Mouse (Mus musculus) midbrain, embryonic 10.5 days (tissue): Measurements from ENCODE around the gene Celf2. TPM values are rescaled to one million over a fixed set of nuclear protein-coding genes. Genes with fewer than 3 reads are reported as not detected.
A peak's percentile ranks its signal among the peaks of the same experiment; 100 is the strongest.

Experiments
- DNase-seq: peaks from one replicate; pipeline ENCODE4 v3.0.0-alpha.2; 2017; ENCODE audit warnings: low spot score
- H3K27ac ChIP-seq: fragments of 300-500 bp; sonication (generic); replicated peaks from 2 replicates; pipeline ENCODE4 v1.5.1; 2016; ENCODE audit warnings: mild to moderate bottlenecking
- H3K27me3 ChIP-seq: fragments of 300-500 bp; sonication (generic); 2 replicates; pipeline ENCODE4 v1.6.1; 2016; ENCODE audit warnings: low read depth, mild to moderate bottlenecking; ENCODE audit not compliant: poor library complexity, severe bottlenecking
- H3K36me3 ChIP-seq: fragments of 300-500 bp; sonication (generic); 2 replicates; pipeline ENCODE4 v1.6.1; 2016; ENCODE audit warnings: mild to moderate bottlenecking, moderate library complexity
- H3K4me1 ChIP-seq: fragments of 300-500 bp; sonication (generic); 2 replicates; pipeline ENCODE4 v1.6.1; 2016
- H3K4me3 ChIP-seq: fragments of 300-500 bp; sonication (generic); 2 replicates; pipeline ENCODE4 v1.5.1; 2016; ENCODE audit warnings: mild to moderate bottlenecking, moderate library complexity
- H3K9me3 ChIP-seq: fragments of 300-500 bp; sonication (generic); replicated peaks from 2 replicates; pipeline ENCODE4 v1.6.1; 2016; ENCODE audit warnings: mild to moderate bottlenecking
- WGBS: fragments of 180-500 bp; shearing (Covaris S2); methylation state at CpG from one replicate; pipeline ENCODE4 v1.1.7; 2016; 5-methylcytosine and 5-hydroxymethylcytosine counted together
- polyA plus RNA-seq: library from polyadenylated mRNA; unstranded; fragments of >200 nt; fragmentation: Nextera tagmentation; extraction: Ambion mirVana; gene quantifications from 2 replicates; pipeline ENCODE4 v1.2.1, GENCODE M21; 2016

Gene Celf2
- polyA plus RNA-seq, 1 experiment from 2014 or later: 63.6 TPM

DNA sequence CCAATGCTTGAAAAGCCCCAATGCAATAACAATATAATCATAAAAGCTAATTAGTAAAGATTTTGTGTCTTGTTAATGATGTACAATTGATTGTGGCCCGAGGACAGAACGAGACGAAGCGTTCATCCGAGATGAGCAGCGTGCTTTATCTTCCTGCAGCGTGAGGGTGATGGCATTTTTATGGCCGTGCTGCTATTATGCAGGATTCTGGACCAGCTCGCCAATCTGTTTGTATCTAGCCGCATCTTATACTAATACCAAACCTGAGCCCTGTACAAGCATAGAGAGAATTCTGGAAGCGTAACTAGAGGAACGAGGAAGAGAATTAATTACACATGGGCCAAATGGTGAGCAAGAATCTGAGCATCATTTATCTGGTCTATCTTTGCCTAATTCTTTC lies 576.2 kb downstream of the Celf2 start:
- Histone ChIP-seq H3K27ac (no peak overlapping the region), H3K4me3 (no peak overlapping the region), H3K9me3 (no peaks in the 10 kb centered on the region), H3K27me3 (no peaks in the 10 kb centered on the region), H3K4me1 (no peaks in the 10 kb centered on the region), H3K36me3 (no peaks in the 10 kb centered on the region)
- 93% methylated on average over 12 of the region's 12 CpGs for WGBS
- no peak for DNase-seq

DNA sequence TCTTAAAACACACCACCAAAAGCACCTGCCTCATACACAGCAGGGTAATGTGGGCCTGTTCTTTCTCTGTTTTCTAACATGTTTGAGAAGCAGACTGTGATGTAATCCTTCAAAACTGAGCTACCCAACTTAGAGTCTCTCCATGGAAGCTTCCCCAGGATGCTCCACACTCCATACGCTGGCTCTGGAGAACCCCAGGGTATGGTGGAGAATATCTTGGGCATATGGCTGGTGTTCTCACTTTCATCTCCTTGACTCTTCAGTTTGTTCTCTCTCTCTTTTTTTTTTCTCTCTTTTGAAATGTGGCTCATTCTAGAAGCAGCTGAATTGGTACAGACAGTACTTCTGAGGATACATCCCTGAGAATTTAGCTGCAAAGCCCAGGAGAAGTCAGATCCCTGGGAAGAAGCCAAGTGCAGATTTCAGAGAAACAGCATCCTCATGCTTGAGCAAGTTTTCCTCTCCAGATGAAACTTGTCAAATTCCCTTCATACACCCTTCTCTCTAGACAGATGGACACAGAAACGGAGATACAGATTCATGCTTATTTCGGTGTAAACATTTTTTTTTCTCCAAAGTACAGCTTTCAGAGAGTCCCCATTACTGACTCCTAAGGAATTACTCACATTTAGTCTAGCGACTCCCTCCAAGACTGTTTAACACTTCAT lies 581.5 kb downstream of the Celf2 start:
- no peaks in the 10 kb centered on the region for H3K9me3 ChIP-seq
- H3K27me3 ChIP-seq: no peaks in the 10 kb centered on the region
- WGBS: 94% methylated on average over 4 of the region's 4 CpGs
- H3K4me3 ChIP-seq: no peak overlapping the region
- H3K36me3 ChIP-seq: no peaks in the 10 kb centered on the region
- no peak for DNase-seq
- no peak overlapping the region for H3K27ac ChIP-seq
- peaks cover 11% of the 10 kb centered on the region; the same call in 1 of the 2 replicates for H3K4me1 ChIP-seq

DNA sequence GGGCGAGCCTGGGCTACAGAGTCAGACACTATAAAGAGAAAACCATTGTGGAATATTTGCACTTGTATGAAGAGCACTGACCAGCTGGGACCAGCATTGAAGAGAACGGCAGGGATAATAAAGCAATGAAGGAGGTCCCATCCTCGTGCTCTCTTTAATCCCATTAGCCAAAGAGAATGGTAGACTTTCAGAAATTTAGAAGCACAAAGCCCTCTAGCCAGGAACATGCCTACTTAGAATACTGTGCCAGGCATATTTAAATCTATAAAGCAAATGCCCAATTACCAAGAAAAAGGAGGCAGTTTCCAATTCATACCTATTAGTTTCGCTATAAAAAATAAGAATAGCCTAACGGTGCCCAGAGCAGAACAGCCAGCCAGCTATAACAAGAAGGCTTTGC lies 583.9 kb downstream of the Celf2 start:
- DNase-seq: no peak
- no peaks in the 10 kb centered on the region for H3K9me3 ChIP-seq
- 62% methylated on average over 5 of the region's 5 CpGs for WGBS
- H3K27ac ChIP-seq: no peak overlapping the region
- H3K36me3 ChIP-seq: no peaks in the 10 kb centered on the region
- no peak overlapping the region for H3K4me3 ChIP-seq
- peaks cover 11% of the 10 kb centered on the region; the same call in 1 of the 2 replicates for H3K4me1 ChIP-seq
- no peaks in the 10 kb centered on the region for H3K27me3 ChIP-seq

DNA sequence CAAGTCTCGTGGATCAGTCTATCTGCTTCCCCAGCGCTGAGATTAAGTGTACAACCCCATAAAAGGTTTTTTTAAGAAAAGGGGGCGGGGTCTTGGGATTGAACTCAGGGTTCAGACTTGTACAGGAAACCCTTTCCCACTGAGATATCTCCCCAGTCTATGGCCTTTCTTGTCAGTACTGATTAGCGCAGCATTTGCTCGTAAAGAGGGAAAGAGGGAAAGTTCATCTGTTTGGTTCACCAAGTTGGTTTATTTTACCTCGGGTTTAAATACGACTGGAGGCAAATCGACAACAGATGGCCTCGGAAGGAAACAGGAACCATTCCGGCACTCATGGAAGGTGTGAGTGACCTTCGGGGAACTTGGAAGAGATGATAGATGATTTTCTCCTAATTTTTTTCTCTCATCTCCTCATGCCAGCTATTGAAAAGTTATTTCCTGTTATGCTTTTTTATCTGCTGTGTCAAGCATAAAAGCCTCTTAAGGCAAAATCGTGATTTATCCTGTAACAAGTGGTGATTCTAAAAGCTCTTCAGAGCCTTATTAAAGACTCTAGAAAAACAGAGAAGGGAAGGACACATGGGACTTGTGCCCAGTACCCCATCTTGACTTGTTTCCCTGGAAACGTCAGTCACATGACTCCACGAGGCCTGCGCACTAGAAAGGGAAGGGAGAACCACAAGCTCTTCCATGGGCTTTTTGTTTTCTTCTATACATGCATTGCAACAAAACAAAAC lies 585.5 kb downstream of the Celf2 start:
- Histone ChIP-seq H3K9me3 (no peaks in the 10 kb centered on the region), H3K4me1 (peaks cover 16% of the 10 kb centered on the region), H3K36me3 (no peaks in the 10 kb centered on the region), H3K4me3 (no peak overlapping the region), H3K27ac (no peak overlapping the region), H3K27me3 (no peaks in the 10 kb centered on the region)
- DNase-seq: no peak
- 75% methylated on average over 15 of the region's 15 CpGs for WGBS

DNA sequence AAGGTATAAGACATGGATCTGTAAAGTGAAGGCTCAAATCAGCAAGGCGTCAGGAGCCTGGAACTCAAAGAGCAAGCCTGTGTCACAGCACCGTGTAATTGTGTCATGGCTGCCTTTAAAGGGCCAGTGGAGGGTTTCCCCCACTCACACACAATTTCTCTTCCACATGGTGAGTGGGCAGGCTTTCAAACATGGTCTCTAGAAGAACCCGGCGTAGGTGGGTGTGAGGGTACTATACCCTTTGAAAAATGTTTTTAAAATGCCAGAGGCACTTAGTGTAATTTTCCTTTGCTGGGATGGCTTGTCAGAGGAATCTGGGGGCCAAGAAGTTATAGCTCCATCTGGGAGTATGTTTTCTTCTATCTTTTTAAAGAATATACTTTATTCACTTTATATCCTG lies 594.0 kb downstream of the Celf2 start:
- Histone ChIP-seq H3K4me3 (no peak overlapping the region), H3K9me3 (no peaks in the 10 kb centered on the region), H3K36me3 (no peaks in the 10 kb centered on the region), H3K27ac (no peak overlapping the region), H3K4me1 (peaks cover 7% of the 10 kb centered on the region), H3K27me3 (no peaks in the 10 kb centered on the region)
- no peak for DNase-seq
- 80% methylated on average over 4 of the region's 4 CpGs for WGBS

DNA sequence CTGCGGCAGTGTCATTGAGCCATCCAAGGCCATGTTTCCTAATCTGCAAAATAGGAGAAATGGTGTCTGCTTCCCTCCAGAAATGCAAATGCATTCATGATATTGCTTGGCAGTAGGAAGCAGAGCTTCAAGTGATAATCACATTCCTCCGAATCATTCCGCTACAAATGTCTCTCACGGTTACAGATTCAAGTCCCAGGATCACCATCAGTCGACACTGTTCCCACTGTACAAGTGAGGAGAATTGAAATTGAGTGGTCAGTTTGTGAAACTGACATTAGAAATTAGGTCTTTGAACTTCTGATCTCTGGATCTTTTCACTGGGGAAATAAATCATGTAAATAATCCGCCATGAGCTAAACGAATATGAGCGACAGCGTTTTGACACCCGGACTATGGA lies 596.0 kb downstream of the Celf2 start:
- Histone ChIP-seq H3K4me3 (no peak overlapping the region), H3K36me3 (no peaks in the 10 kb centered on the region), H3K27ac (no peak overlapping the region), H3K27me3 (no peaks in the 10 kb centered on the region), H3K4me1 (0 out of 2 replicates have a peak, but pooled peaks cover 2% of the 10 kb centered on the region), H3K9me3 (no peaks in the 10 kb centered on the region)
- DNase-seq: no peak
- WGBS: 93% methylated on average over 10 of the region's 10 CpGs

DNA sequence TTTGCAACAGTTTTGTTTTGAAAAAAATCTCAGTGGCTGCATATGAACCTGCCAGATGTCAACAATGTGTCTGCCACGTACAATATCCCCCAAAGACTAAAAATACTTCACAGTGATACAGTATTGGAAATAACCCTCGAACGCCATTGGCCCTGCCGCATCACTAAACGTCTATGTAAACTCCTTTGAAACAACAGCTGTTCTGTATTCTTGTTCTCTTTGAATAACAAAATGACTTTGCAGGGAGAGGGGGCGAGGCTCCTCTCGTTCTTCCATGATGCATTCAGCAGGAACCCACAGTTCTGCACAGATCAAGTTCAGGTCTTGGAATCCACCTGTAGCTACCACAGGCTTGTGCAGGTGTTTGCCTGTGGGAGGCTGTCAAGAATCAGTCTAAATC lies 597.4 kb downstream of the Celf2 start:
- no peaks in the 10 kb centered on the region for H3K36me3 ChIP-seq
- H3K27me3 ChIP-seq: no peaks in the 10 kb centered on the region
- no peaks in the 10 kb centered on the region for H3K9me3 ChIP-seq
- WGBS: 78% methylated on average over 7 of the region's 7 CpGs
- H3K27ac ChIP-seq: no peak overlapping the region
- no peak for DNase-seq
- H3K4me1 ChIP-seq: 0 out of 2 replicates have a peak, but pooled peaks cover 2% of the 10 kb centered on the region
- no peak overlapping the region for H3K4me3 ChIP-seq

DNA sequence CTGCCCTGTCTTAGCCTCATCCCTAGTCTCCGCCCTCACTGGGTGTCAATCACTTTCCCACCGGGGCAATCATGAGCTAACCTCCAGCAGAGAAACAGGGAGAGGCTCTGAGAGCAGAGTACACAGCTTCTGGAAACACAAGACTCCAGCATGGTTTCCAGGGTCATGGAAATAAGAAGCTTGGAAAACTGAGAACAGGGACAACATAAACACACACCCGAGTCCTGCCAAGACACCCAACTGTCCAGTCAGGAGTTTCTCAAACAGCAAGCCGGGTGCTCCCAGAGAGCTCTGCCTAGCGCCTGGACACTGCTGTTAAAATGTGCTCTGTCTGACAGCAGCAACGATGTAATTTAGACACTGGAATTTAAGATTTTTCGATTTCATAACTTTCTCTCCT lies 599.4 kb downstream of the Celf2 start:
- no peak overlapping the region for H3K4me3 ChIP-seq
- H3K27ac ChIP-seq: no peak overlapping the region
- H3K9me3 ChIP-seq: no peaks in the 10 kb centered on the region
- 81% methylated on average over 7 of the region's 7 CpGs for WGBS
- H3K4me1 ChIP-seq: 0 out of 2 replicates have a peak, but pooled peaks cover under 1% of the 10 kb centered on the region
- no peak for DNase-seq
- H3K36me3 ChIP-seq: no peaks in the 10 kb centered on the region
- 0 out of 2 replicates have a peak, but pooled peaks cover 3% of the 10 kb centered on the region for H3K27me3 ChIP-seq

DNA sequence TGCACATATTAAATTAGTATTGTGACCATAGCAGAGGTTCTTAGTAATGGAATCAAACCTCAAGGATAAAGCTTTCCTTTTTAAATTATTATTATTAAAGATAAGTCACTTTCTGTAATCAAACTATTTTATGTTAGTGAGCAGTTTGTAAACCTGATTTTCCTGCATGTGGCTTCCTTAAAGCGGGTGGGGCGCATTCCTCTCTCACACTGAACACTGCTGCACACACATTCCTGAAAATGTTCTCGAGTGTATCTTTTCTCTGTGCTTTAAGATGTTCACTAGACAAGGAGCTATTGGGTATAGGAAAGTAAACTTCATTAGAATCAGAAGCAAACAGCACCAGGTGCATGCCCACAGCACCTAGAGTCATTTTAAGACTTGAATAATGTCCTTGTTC lies 605.0 kb downstream of the Celf2 start:
- 78% methylated on average over 3 of the region's 3 CpGs for WGBS
- DNase-seq: no peak
- H3K36me3 ChIP-seq: no peaks in the 10 kb centered on the region
- H3K4me1 ChIP-seq: peaks cover 27% of the 10 kb centered on the region
- 0 out of 2 replicates have a peak overlapping the region, but pooled peaks have one; percentile 46 for H3K27ac ChIP-seq
- 0 out of 2 replicates have a peak, but pooled peaks cover 3% of the 10 kb centered on the region for H3K27me3 ChIP-seq
- H3K9me3 ChIP-seq: no peaks in the 10 kb centered on the region
- H3K4me3 ChIP-seq: no peak overlapping the region

DNA sequence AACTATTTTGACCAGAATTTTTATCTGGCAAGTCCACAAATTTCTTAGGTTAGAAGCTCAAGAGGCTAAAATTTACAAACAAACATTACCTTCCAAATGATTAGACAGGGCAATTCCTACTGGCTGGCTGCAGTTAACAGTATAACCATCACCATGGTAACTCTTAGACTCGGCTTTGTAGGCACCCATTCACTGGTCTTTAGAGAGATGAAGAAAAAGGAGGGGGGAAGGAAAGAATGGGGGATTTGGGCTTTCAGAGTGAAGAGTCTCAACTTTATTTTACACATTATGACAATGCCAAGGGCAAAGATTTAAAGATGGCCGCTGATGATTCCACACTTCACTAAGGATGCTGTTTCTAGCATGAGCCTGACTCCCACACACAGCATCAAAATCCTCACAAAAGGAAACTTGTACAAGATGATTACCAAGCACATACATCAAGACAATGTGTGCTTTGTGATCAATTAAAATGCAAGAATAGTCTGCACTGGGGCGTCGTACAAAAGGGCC lies 606.1 kb downstream of the Celf2 start:
- Histone ChIP-seq H3K4me3 (no peak overlapping the region), H3K27ac (peak overlapping the region; percentile 67), H3K9me3 (no peaks in the 10 kb centered on the region), H3K4me1 (peaks cover 27% of the 10 kb centered on the region), H3K36me3 (no peaks in the 10 kb centered on the region), H3K27me3 (0 out of 2 replicates have a peak, but pooled peaks cover 3% of the 10 kb centered on the region)
- peak; percentile 19 for DNase-seq
- 25% methylated on average over 4 of the region's 4 CpGs for WGBS

DNA sequence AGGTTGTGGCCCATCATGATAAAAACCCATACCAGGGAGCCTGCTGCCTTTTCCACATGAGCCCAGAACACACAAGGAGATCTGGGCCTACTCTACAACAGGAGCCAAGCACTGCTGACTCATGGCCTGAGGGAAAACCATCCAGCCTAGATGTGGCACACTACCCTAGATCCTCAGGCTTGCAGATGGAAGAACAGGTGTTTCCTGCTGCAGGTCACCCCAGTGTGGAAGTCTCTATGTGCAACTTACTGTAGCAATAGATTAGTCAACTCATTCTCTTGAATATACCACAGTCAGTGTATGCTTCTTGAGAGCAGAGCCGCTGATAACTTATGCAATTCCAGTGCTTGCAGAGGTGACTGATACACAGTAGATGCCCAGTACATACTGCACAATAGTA lies 612.5 kb downstream of the Celf2 start:
- WGBS: 91% methylated on average over 1 of the region's 1 CpGs
- Histone ChIP-seq H3K27ac (no peak overlapping the region), H3K36me3 (no peaks in the 10 kb centered on the region), H3K4me3 (no peak overlapping the region), H3K4me1 (no peaks in the 10 kb centered on the region), H3K27me3 (no peaks in the 10 kb centered on the region), H3K9me3 (no peaks in the 10 kb centered on the region)
- DNase-seq: no peak

DNA sequence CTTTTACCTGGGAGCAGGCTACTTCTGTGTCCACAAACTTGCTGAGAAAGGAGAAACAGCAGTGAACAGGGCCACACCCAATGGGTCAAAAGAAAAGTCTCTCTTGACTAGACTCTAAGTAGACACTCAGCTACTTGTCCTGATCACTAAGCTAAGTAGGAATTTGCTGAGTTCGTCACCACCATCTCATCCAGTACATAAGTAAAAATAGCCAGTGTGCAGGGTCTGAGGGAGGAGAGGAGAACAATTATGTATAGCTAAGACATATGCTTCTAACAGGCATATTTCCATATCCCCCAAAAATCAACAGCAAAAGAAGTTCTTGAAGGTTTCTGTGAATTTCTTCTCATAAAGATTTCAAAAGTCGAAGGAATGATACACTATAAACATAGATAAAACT lies 615.8 kb downstream of the Celf2 start:
- 87% methylated on average over 2 of the region's 2 CpGs for WGBS
- no peak overlapping the region for H3K4me3 ChIP-seq
- no peaks in the 10 kb centered on the region for H3K27me3 ChIP-seq
- H3K36me3 ChIP-seq: no peaks in the 10 kb centered on the region
- no peaks in the 10 kb centered on the region for H3K9me3 ChIP-seq
- no peak overlapping the region for H3K27ac ChIP-seq
- no peak for DNase-seq
- H3K4me1 ChIP-seq: peaks cover 4% of the 10 kb centered on the region; the same call in 1 of the 2 replicates

DNA sequence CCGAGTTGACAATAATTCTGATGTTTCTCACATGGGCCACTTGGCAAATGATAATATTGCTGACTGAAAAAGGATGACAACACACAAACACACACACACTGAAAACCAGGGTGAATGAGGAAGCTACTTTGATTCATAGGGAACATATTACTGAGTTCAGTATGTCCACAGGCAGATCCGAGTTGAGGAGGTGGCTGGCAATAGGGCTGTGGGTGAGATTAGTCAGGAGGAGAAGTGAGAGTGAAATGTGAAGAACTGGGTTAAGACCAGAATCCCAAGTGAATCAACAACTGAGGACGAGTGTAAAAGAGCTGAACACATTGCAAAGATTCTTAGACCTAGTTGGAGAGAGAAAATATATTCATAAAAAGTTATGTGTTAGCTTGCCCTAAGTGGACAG lies 616.3 kb downstream of the Celf2 start:
- H3K36me3 ChIP-seq: no peaks in the 10 kb centered on the region
- DNase-seq: no peak
- no peak overlapping the region for H3K4me3 ChIP-seq
- no peaks in the 10 kb centered on the region for H3K27me3 ChIP-seq
- H3K9me3 ChIP-seq: no peaks in the 10 kb centered on the region
- WGBS: 81% methylated on average over 3 of the region's 3 CpGs
- peaks cover 4% of the 10 kb centered on the region; the same call in 1 of the 2 replicates for H3K4me1 ChIP-seq
- H3K27ac ChIP-seq: no peak overlapping the region
